Mouse (Mus musculus) small intestine, adult 2 months (tissue): Measurements from ENCODE around the gene Trub1.

Source experiments
- CTCF ChIP-seq: fragments of 200-500 bp; IDR thresholded peaks from 2 replicates; pipeline ENCODE4 v1.5.1; 2012; ENCODE audit warnings: low read depth, mild to moderate bottlenecking, control low read depth, inconsistent platforms, low read length, moderate library complexity, mixed read lengths; ENCODE audit not compliant: insufficient replicate concordance, insufficient read length; ENCODE audit errors: extremely low read depth
- POLR2A ChIP-seq: fragments of 200-500 bp; IDR thresholded peaks from 2 replicates; pipeline ENCODE4 v1.6.1; 2012; ENCODE audit warnings: low read depth, mild to moderate bottlenecking, control low read depth, inconsistent platforms, low read length, moderate library complexity

DNA sequence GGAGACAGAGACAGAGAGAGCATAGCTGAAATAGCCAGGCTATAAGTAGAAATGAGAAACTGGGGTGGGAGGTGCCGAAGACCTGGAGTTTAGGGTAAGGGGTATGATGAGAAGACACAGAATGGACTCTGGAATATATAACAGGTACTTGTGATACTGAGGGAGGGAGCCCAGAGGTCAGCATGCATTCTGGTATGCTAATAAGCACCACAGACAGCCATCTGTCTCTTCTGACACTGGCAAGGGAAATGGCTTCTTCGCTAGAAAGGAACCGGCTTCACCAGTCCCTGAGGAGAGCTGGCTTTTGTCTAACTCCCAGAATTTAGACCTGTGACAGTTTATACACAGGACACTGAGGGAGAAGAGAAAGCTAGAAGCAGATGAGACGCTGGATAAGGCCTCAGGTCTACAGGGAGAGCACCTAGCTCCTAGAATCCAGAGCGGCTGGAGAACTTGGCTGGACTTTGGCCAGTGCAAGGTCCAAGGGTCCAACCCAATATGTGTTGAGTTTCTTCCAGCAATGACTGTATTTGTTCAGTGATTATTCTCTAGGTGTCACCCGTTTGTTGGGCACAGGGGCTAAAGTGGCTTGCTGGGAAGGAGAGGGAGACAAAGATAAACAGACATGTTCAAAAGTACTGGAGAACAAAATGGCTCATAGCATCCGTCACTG, 84.9 kb downstream of the Trub1 start:
- no peak for TF ChIP-seq CTCF
- no peak for TF ChIP-seq POLR2A
